Mouse (Mus musculus): ENCODE measurements at regions not wholly inside any gene's neighbourhood (a gene's known extent, or its start where the extent isn't known, plus 50 kb on each side); places are given as distances from the start of the nearest gene placed in this dataset.

- TF ChIP-seq EP300 (IDR thresholded peaks at IDR 0.05; ENCODE audit: insufficient read depth, low read depth, low read length), result no peak
- TF ChIP-seq CTCF (IDR thresholded peaks at IDR 0.05), result no peak
- no peak for TF ChIP-seq POLR2A (IDR thresholded peaks at IDR 0.05; ENCODE audit: insufficient read depth, low read depth, low read length)
Observed at GRCm38 (mm10) chr8:90176335-90176734, 171.8 kb downstream of the Tox3 start.
